Mouse (Mus musculus) lung, embryonic 15.5 days (tissue): ENCODE data around the gene Gpr34. TPM values are rescaled to one million over a fixed set of nuclear protein-coding genes. Genes with fewer than 3 reads are reported as not detected.

Source experiments
- ATAC-seq: fragments of 200-750 bp; cut with Nextera tagmentation; 2 replicates; pipeline ENCODE4 v1.8.0; 2017; ENCODE audit warnings: moderate number of reproducible peaks, borderline replicate concordance; ENCODE audit not compliant: low FRiP score, low TSS enrichment; ENCODE audit errors: extremely low read depth
- H3K27ac ChIP-seq: fragments of 300-500 bp; sonication (generic); 2 replicates; pipeline ENCODE4 v1.5.1; 2015; ENCODE audit warnings: moderate library complexity, mild to moderate bottlenecking, inconsistent platforms
- H3K27me3 ChIP-seq: fragments of 300-500 bp; sonication (generic); 2 replicates; pipeline ENCODE4 v1.6.1; 2015; ENCODE audit warnings: inconsistent platforms
- H3K36me3 ChIP-seq: fragments of 300-500 bp; sonication (generic); 2 replicates; pipeline ENCODE4 v1.6.1; 2015; ENCODE audit warnings: inconsistent platforms
- H3K4me1 ChIP-seq: fragments of 300-500 bp; sonication (generic); 2 replicates; pipeline ENCODE4 v1.6.1; 2015; ENCODE audit warnings: inconsistent platforms
- H3K4me2 ChIP-seq: fragments of 300-500 bp; sonication (generic); 2 replicates; pipeline ENCODE4 v1.6.1; 2015; ENCODE audit warnings: inconsistent platforms, mild to moderate bottlenecking, moderate library complexity
- H3K4me3 ChIP-seq: fragments of 300-500 bp; sonication (generic); 2 replicates; pipeline ENCODE4 v1.5.1; 2015; ENCODE audit warnings: mild to moderate bottlenecking, inconsistent platforms
- H3K9ac ChIP-seq: fragments of 300-500 bp; sonication (generic); 2 replicates; pipeline ENCODE4 v1.6.1; 2015; ENCODE audit warnings: inconsistent platforms
- H3K9me3 ChIP-seq: fragments of 300-500 bp; sonication (generic); 2 replicates; pipeline ENCODE4 v1.6.1; 2016; ENCODE audit warnings: inconsistent platforms
- WGBS: fragments of 180-500 bp; shearing (Covaris S2); methylation state at CpG from one replicate; pipeline ENCODE4 v1.1.7; 2015; 5-methylcytosine and 5-hydroxymethylcytosine counted together
- polyA plus RNA-seq: library from polyadenylated mRNA; unstranded; fragments of >200 nt; fragmentation: Nextera tagmentation; extraction: Ambion mirVana; gene quantifications from 2 replicates; pipeline ENCODE4 v1.2.1, GENCODE M21; 2015

Gene Gpr34
- polyA plus RNA-seq, 1 experiment from 2014 or later = 2.2 TPM

GRCm38 (mm10) chrX:13636398-13636797 lies 4.5 kb downstream of the Gpr34 start:
- no peak overlapping the region for H3K9ac ChIP-seq
- no peaks in the 10 kb centered on the region for H3K9me3 ChIP-seq
- no peak for ATAC-seq
- no peaks in the 10 kb centered on the region for H3K36me3 ChIP-seq
- H3K27ac ChIP-seq = no peak overlapping the region
- no peaks in the 10 kb centered on the region for H3K27me3 ChIP-seq
- no peak overlapping the region for H3K4me2 ChIP-seq
- WGBS = 90% methylated on average over 1 of the region's 1 CpGs
- H3K4me1 ChIP-seq = no peaks in the 10 kb centered on the region
- H3K4me3 ChIP-seq = no peak overlapping the region

- H3K4me2 ChIP-seq = no peak overlapping the region
- no peak for ATAC-seq
- H3K4me3 ChIP-seq = no peak overlapping the region
- no peaks in the 10 kb centered on the region for H3K36me3 ChIP-seq
- no peaks in the 10 kb centered on the region for H3K27me3 ChIP-seq
- no peak overlapping the region for H3K27ac ChIP-seq
- H3K9ac ChIP-seq = no peak overlapping the region
- no peaks in the 10 kb centered on the region for H3K9me3 ChIP-seq
- no peaks in the 10 kb centered on the region for H3K4me1 ChIP-seq
- 18% methylated on average over 2 of the region's 2 CpGs for WGBS
Observed at GRCm38 (mm10) chrX:13638894-13639293, 7.0 kb downstream of the Gpr34 start.

GRCm38 (mm10) chrX:13651889-13652288 lies 20.0 kb downstream of the Gpr34 start:
- Histone ChIP-seq H3K4me3 (no peak overlapping the region), H3K27me3 (no peaks in the 10 kb centered on the region)
- ATAC-seq = no peak

GRCm38 (mm10) chrX:13652291-13652690 lies 20.4 kb downstream of the Gpr34 start:
- H3K27me3 ChIP-seq = no peaks in the 10 kb centered on the region
- H3K36me3 ChIP-seq = no peaks in the 10 kb centered on the region
- no peaks in the 10 kb centered on the region for H3K9me3 ChIP-seq
- 72% methylated on average over 1 of the region's 1 CpGs for WGBS
- no peak overlapping the region for H3K4me3 ChIP-seq
- H3K9ac ChIP-seq = no peak overlapping the region
- H3K4me1 ChIP-seq = no peaks in the 10 kb centered on the region
- H3K27ac ChIP-seq = no peak overlapping the region
- H3K4me2 ChIP-seq = no peak overlapping the region
- ATAC-seq = no peak

More at GRCm38 (mm10) chrX:13651889-13652288, 20.0 kb downstream of the Gpr34 start:
- Histone ChIP-seq H3K9me3 (no peaks in the 10 kb centered on the region), H3K9ac (no peak overlapping the region), H3K27ac (no peak overlapping the region), H3K4me1 (no peaks in the 10 kb centered on the region), H3K4me2 (no peak overlapping the region), H3K36me3 (no peaks in the 10 kb centered on the region)
- WGBS = 63% methylated on average over 2 of the region's 2 CpGs

GRCm38 (mm10) chrX:13655005-13655421 lies 23.1 kb downstream of the Gpr34 start:
- no peak overlapping the region for H3K4me3 ChIP-seq
- 74% methylated on average over 3 of the region's 3 CpGs for WGBS

GRCm38 (mm10) chrX:13655906-13656305 lies 24.0 kb downstream of the Gpr34 start:
- WGBS = 77% methylated on average over 6 of the region's 6 CpGs
- no peaks in the 10 kb centered on the region for H3K27me3 ChIP-seq
- ATAC-seq = no peak
- no peak overlapping the region for H3K4me2 ChIP-seq
- no peaks in the 10 kb centered on the region for H3K4me1 ChIP-seq
- H3K36me3 ChIP-seq = no peaks in the 10 kb centered on the region
- no peaks in the 10 kb centered on the region for H3K9me3 ChIP-seq
- H3K27ac ChIP-seq = no peak overlapping the region
- no peak overlapping the region for H3K9ac ChIP-seq
- no peak overlapping the region for H3K4me3 ChIP-seq

More at GRCm38 (mm10) chrX:13655005-13655421, 23.1 kb downstream of the Gpr34 start:
- Histone ChIP-seq H3K4me2 (no peak overlapping the region), H3K36me3 (no peaks in the 10 kb centered on the region), H3K9ac (no peak overlapping the region), H3K4me1 (no peaks in the 10 kb centered on the region), H3K9me3 (no peaks in the 10 kb centered on the region), H3K27me3 (no peaks in the 10 kb centered on the region), H3K27ac (no peak overlapping the region)
- ATAC-seq = no peak

GRCm38 (mm10) chrX:13656721-13657120 lies 24.8 kb downstream of the Gpr34 start:
- Histone ChIP-seq H3K4me2 (no peak overlapping the region), H3K9ac (no peak overlapping the region), H3K9me3 (no peaks in the 10 kb centered on the region), H3K27ac (no peak overlapping the region), H3K4me1 (no peaks in the 10 kb centered on the region), H3K36me3 (no peaks in the 10 kb centered on the region), H3K27me3 (no peaks in the 10 kb centered on the region), H3K4me3 (no peak overlapping the region)
- 12% methylated on average over 1 of the region's 1 CpGs for WGBS
- no peak for ATAC-seq

- Histone ChIP-seq H3K4me3 (no peak overlapping the region), H3K27me3 (no peaks in the 10 kb centered on the region), H3K4me1 (no peaks in the 10 kb centered on the region), H3K36me3 (no peaks in the 10 kb centered on the region), H3K4me2 (no peak overlapping the region), H3K27ac (no peak overlapping the region), H3K9ac (no peak overlapping the region), H3K9me3 (no peaks in the 10 kb centered on the region)
- WGBS = 73% methylated on average over 3 of the region's 3 CpGs
- ATAC-seq = no peak
Observed at GRCm38 (mm10) chrX:13658616-13659140, 26.8 kb downstream of the Gpr34 start.

- Histone ChIP-seq H3K4me1 (no peaks in the 10 kb centered on the region), H3K4me2 (no peak overlapping the region), H3K4me3 (no peak overlapping the region), H3K36me3 (no peaks in the 10 kb centered on the region), H3K27ac (no peak overlapping the region), H3K9ac (no peak overlapping the region), H3K27me3 (no peaks in the 10 kb centered on the region), H3K9me3 (no peaks in the 10 kb centered on the region)
- ATAC-seq = no peak
- 66% methylated on average over 4 of the region's 4 CpGs for WGBS
Observed at GRCm38 (mm10) chrX:13659201-13659890, 27.5 kb downstream of the Gpr34 start.

- 94% methylated on average over 5 of the region's 5 CpGs for WGBS
- Histone ChIP-seq H3K9ac (no peak within 1 kb of the TSS), H3K27me3 (no peaks in the 10 kb centered on the region), H3K4me2 (no peak within 1 kb of the TSS), H3K4me1 (no peaks in the 10 kb centered on the region), H3K4me3 (no peak within 1 kb of the TSS), H3K27ac (no peak within 1 kb of the TSS), H3K9me3 (no peaks in the 10 kb centered on the region), H3K36me3 (no peaks in the 10 kb centered on the region)
- ATAC-seq = no peak
Observed at GRCm38 (mm10) chrX:13661063-13661462, 29.2 kb downstream of the Gpr34 start, which contains the start of gene Gpr82. TSS of gene Gpr82 (plus strand) at chrX:13661363.

GRCm38 (mm10) chrX:13668867-13669266 lies 37.0 kb downstream of the Gpr34 start:
- H3K36me3 ChIP-seq = no peaks in the 10 kb centered on the region
- WGBS = 70% methylated on average over 5 of the region's 5 CpGs
- no peak overlapping the region for H3K9ac ChIP-seq

GRCm38 (mm10) chrX:13670342-13670741 lies 38.5 kb downstream of the Gpr34 start:
- H3K27me3 ChIP-seq = no peaks in the 10 kb centered on the region
- WGBS = 64% methylated on average over 3 of the region's 3 CpGs

More at GRCm38 (mm10) chrX:13668867-13669266, 37.0 kb downstream of the Gpr34 start:
- H3K4me1 ChIP-seq = no peaks in the 10 kb centered on the region
- H3K27ac ChIP-seq = no peak overlapping the region
- H3K4me3 ChIP-seq = no peak overlapping the region
- H3K9me3 ChIP-seq = no peaks in the 10 kb centered on the region
- no peak for ATAC-seq
- no peaks in the 10 kb centered on the region for H3K27me3 ChIP-seq
- no peak overlapping the region for H3K4me2 ChIP-seq

More at GRCm38 (mm10) chrX:13670342-13670741, 38.5 kb downstream of the Gpr34 start:
- no peaks in the 10 kb centered on the region for H3K36me3 ChIP-seq
- no peak overlapping the region for H3K9ac ChIP-seq
- no peak overlapping the region for H3K27ac ChIP-seq
- H3K4me1 ChIP-seq = no peaks in the 10 kb centered on the region
- ATAC-seq = no peak
- H3K4me2 ChIP-seq = no peak overlapping the region
- no peaks in the 10 kb centered on the region for H3K9me3 ChIP-seq
- H3K4me3 ChIP-seq = no peak overlapping the region
